Mouse (Mus musculus) gastrocnemius, postnatal 4 days (tissue): ENCODE results near the gene Dppa5a. TPM values are rescaled to one million over a fixed set of nuclear protein-coding genes. Genes with fewer than 3 reads are reported as not detected.
"Not testable (repeated sequence)": the region's sequence is repeated elsewhere in the genome, so short reads cannot be mapped to it uniquely, and the experiment has no call there.

Experiments
- DNase-seq, 2 experiments: peaks; one replicate each; pipeline ENCODE4 v3.0.0; 2021 to 2022; ENCODE audit warnings: low spot score in 2 of 2, mixed read lengths in 2 of 2
- long read RNA-seq, 2 experiments: library from polyadenylated mRNA; stranded (forward); transcript quantifications; one replicate each; pipeline ENCODE4 v2.0.0; 2021
- total RNA-seq, 2 experiments: library from RNA; stranded (reverse); gene quantifications; 2 replicates each; pipeline ENCODE4 v1.2.3; 2021

The Dppa5a gene
- not detected for total RNA-seq
- long read RNA-seq, experiment 1 = 0 reads
- long read RNA-seq, experiment 2 = 0 reads

DNA sequence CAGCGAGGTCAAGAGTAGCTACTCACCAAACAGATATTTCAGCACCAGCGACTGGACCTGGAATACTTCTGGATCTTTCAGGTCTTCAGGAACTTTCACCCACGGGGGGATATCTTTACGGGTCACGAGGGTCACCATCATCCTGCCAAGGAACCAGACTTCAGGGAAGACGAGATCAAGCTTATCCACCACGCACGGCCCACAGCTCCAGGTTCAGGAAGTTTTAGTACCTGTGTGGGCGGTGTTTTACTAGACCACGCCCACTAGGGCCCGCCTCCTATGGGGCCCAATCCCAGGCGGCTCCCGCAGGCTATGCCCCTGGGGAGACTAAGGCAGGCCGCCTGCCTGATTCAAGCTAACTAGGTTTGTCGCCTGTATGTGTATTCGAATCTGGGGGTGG is at the start of gene Dppa5a:
Dppa5a (minus strand) TSS at position 219 of the 400 bp plus-strand sequence.
- DNase-seq = not testable (repeated sequence)

GRCm38 (mm10) chr9:78401596-78401995 is 33.6 kb upstream of the Dppa5a start:
- no peak for DNase-seq

DNA sequence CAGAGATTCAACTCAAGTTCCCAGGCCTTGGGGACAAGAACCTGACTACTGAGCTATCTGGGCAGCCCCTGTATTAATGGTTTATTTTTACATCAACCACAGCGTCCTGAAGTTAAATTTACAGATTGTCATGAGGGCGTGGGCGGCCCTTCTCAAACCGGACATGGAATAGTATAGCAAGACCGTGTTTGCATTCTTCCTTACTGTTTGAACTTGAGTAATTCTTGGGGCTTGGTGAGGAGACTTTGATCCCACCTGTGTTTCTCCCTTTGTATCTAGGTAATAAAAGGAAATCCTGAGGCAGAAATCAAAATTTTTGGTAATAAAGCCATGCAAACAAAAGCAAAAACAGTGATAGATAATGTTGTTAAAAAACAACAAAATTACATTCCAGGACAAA is 32.6 kb upstream of the Dppa5a start:
- no peak for DNase-seq

GRCm38 (mm10) chr9:78396517-78396916 is 28.5 kb upstream of the Dppa5a start:
- no peak for DNase-seq

DNA sequence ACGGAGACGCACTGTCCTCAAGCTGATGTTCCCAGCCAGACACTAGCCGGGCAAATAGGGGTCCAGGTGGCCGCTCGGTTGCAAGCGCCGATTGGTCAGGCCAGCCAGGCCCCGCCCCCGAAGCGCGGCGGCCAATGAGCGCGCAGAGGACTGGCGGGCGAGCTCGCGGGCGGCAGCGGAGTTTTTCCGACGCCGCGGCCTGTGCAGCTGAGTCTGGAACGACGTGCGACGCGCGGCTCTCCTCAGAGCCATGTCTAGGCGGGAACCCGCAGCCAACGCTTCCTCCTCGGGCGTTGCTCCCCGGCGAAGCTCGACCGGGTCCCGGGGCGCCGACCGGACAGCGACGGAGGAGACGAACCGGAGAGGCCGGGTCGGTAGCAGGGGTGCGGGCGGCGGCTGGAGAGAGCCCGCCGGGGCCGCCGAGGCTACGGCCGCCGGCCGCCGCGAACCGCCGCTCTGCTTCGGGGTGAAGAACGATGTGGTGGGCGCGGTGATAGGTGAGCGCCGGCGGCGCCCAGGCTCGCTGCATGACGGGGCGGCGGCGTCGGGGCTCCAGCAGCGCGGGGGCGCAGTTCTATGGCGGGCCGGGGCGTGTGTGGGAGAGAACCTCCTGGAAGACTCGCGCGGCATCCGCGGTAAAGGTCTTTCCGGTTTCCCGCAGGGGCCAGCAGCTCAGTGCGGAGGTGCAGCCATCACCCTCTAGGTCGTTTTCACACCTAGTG is 27.8 kb upstream of the Dppa5a start, which contains the start of gene Ddx43:
Ddx43 (plus strand) TSS at position 148 of the 722 bp plus-strand sequence.
- DNase-seq = peak; percentile 18 to 30

GRCm38 (mm10) chr9:78395244-78395629 is 27.3 kb upstream of the Dppa5a start:
- DNase-seq = no peak

DNA sequence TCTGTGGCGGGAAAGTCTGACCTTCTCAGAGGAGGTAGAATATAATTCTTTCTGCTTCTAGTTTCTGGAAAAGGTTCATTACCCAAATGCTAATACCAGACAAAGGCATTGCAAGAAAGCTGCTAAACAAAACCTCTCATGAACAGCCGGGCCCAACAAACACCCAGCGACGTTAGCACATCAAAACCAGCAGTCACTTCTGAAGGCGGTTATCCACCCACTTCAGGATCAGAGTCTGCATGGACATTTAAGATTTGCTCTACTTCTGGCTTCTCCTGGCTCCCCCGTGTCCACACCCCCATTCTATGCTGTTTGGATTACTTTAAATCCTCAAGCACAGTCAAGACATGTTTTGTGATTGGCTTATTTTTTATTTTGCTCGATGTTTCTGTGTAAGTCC is 26.6 kb upstream of the Dppa5a start:
- no peak for DNase-seq

DNA sequence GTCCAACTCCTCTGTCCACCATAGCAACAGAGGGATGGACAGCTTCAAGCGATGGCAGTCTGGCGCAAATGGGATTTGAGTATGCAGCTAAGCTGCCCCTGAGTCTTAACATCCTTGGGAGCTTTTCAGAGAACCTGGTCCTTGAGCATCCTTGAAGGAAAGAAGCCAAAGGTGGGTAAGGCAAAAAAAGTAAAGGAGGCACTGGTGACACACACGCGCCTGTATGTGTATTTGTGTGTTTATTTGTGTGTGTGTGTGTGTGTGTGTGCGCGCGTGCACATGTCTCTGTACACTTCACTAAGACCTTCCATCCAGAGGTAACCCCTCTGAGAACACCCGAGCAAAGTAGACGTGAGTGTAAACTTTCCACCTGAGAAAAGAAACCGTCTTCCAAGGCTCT is 25.8 kb upstream of the Dppa5a start:
- no peak for DNase-seq

- DNase-seq = no peak
Observed at GRCm38 (mm10) chr9:78389981-78390380, 22.0 kb upstream of the Dppa5a start.

GRCm38 (mm10) chr9:78386947-78387346 is 19.0 kb upstream of the Dppa5a start:
- no peak for DNase-seq

- no peak for DNase-seq
Observed at GRCm38 (mm10) chr9:78385893-78386292, 17.9 kb upstream of the Dppa5a start.

DNA sequence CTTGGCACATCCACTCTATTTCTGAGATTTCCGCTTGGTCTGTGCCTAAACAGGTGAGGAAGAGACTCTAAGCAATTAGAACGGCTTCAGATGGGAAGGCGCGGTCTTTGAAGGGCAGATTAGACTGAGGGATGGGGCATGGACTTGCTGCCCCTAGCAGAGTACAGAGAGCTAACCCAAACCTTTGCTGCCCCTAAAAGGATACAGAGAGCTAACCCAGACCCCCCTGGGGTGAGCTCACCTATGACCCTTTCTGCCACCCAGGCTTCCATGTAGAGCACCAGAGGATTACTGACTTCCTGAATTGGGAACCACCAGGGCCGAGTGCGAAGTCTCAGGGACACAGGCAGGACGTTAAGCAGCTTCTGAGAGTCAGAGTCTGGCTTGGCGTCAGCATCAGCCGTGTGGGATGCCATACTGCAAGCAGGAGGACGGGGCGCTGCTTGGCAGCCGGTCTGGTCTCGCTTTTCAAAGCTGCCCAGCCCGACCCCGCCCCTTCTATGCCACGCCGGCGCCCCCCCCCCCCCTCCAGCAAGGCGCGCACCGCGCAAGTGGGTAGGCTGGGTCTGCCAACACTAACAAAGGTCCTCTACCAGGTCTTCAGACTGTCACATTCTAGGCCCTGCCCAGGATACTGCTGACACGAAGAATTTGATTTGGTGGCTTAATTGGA is 10.3 kb upstream of the Dppa5a start, which contains the start of gene Ooep:
Ooep (minus strand) TSS at position 613 of the 673 bp plus-strand sequence.
- DNase-seq = peak in 1 of 2 experiments; percentile 11

GRCm38 (mm10) chr9:78377546-78377945 is 9.6 kb upstream of the Dppa5a start:
- no peak for DNase-seq

DNA sequence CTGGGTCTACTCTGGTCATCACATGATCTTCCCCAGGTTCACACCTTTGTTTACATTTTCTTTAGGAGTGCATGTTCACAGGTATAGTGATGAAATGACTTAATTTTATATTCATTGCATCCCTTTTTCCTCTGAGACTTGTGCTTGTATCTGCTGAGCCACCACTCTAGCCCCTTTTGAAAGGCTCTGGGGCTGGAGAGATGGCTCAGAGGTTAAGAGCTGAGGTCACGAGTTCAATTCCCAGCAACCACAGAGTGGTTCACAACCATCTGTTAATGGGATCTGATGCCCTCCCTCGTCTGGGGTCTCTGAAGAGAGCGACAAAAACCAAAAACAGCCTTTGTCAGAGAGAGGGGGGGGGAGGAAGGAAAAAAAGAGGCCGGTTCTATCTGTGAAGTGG is 7.5 kb upstream of the Dppa5a start:
- no peak for DNase-seq

GRCm38 (mm10) chr9:78374885-78375389 is 7.0 kb upstream of the Dppa5a start:
- no peak for DNase-seq

- no peak for DNase-seq
Observed at GRCm38 (mm10) chr9:78374397-78374796, 6.4 kb upstream of the Dppa5a start.

- DNase-seq = no peak
Observed at GRCm38 (mm10) chr9:78372827-78373504, 5.0 kb upstream of the Dppa5a start.

DNA sequence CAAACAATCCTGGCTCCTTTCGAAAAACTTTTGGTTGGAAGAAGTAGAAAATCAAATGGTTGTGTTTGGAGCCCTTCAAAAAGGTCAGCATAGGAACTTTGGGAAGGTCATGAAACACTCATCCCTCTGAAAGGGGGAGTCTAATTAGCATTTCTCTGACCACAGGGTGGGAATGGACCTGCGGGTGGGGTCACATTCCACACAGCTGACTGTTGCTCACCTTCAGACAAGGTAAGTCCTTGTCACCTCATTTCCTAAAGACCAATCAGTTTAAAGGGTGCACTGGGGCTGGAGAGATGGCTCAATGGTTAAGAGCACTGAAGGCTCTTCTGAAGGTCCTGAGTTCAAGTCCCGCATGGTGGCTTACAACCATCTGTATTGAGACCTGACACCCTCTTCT is 3.5 kb upstream of the Dppa5a start:
- DNase-seq = no peak

- no peak for DNase-seq
Observed at GRCm38 (mm10) chr9:78369786-78370185, 1.8 kb upstream of the Dppa5a start.

DNA sequence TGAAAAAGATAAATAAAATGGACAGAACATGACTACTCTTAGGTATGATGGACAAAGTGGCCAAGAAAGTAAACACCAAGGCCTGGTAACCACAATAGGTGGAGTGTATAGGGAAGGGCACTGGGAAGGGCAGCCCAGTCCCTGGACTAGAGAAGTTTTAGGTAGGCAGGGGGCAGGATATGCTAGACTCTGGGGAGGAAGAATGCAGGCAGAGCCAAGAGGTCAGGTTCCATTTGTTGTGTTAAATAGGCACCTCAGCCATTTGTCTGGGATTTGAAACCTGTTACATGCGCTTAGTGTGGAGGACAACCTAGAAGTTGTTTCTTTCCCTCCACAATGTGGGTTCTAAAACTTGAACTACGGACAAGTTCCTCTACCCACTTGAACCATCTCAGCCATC is 1.4 kb upstream of the Dppa5a start:
- no peak for DNase-seq

DNA sequence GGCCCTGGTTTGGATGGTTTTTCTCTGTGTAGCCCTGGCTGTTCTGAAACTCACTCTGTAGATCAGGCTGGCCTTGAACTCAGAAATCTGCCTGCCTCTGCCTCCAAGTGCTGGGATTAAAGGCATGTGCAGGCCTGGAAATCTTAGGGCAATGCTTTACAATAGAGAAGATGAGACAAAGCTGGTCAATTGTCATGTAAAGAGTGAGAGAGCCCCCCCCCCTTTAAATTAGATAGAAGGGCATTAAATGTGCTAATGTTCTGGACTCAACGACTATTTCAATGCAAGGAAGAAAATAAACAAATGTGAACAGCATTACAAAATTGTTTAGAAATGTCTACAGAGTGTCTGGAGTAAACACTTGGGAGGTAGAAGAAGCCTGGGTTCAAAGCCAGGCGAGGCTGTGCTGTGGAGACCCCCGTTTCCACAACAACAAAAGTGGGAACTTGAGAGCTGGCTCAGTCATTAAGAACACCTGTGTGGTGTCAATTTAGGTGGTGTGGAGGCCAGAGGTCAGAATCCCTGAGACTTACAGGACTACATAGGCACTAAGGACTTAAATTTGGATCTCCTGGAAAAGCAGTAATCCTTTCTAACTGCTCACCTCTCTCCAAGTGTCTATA is 805 bp upstream of the Dppa5a start:
- no peak for DNase-seq
